ENCODE assay signal across 8 mouse cellular contexts in genomic region chr16:49699821-49700220, GRCm38 (mm10). TPM values are rescaled to one million over a fixed set of nuclear protein-coding genes. Genes with fewer than 3 reads are reported as not detected.
A peak's percentile ranks its signal among the peaks of the same experiment; 100 is the strongest.
DNase-seq lines count a peak whose midpoint lies in the region; ATAC-seq and TF ChIP-seq lines count a peak whose summit lies in the region.

No protein-coding gene starts in this region.

- H3K4me1 ChIP-seq in heart, embryonic 10.5 days: peaks cover 8% of the 10 kb centered on the region; the same call in 1 of the 2 replicates
- H3K4me1 ChIP-seq in CH12.LX (ENCODE audit: control insufficient read depth in 1 of 2, insufficient read depth in 2 of 2): peaks cover 2 to 31% of the 10 kb centered on the region in 2 experiments

- peak; percentile 45 for ATAC-seq in granulocyte monocyte progenitor cell, adult 5-6 weeks (replicated peaks; ENCODE audit: poor library complexity, severe bottlenecking)

- in situ Hi-C loops in CH12.LX (cut with MboI; ENCODE audit: low pct_ligation_motif_present, low pct_unique_long_range_greater_than_20kb, low sequenced_read_pairs): no loop called here

- no peaks in the 10 kb centered on the region for H3K79me2 ChIP-seq in CH12.LX (replicated peaks; ENCODE audit: control insufficient read depth, extremely low read depth, insufficient read depth, poor library complexity, severe bottlenecking)
- H3K79me2 ChIP-seq in macrophage (ENCODE audit: inconsistent target): no peaks in the 10 kb centered on the region

- TF ChIP-seq RAD21 in CH12.LX (IDR thresholded peaks at IDR 0.05; ENCODE audit: low read depth, low read length): no peak

- dilution Hi-C loops in CH12.LX (cut with MboI; ENCODE audit: extremely low pct_ligation_motif_present, extremely low pct_unique_long_range_greater_than_20kb, low sequenced_read_pairs): no loop called here

- no peaks in the 10 kb centered on the region for H3K9me3 ChIP-seq in heart, embryonic 10.5 days
- H3K9me3 ChIP-seq in CH12.LX (replicated peaks; ENCODE audit: low read length): no peaks in the 10 kb centered on the region

- TF ChIP-seq EP300 in CH12.LX (IDR thresholded peaks at IDR 0.05; ENCODE audit: low read length): no peak

- no peaks in the 10 kb centered on the region for H3K36me3 ChIP-seq in heart, embryonic 10.5 days
- peaks cover 0 to 7% of the 10 kb centered on the region in 2 experiments for H3K36me3 ChIP-seq in CH12.LX (replicated peaks in 1 of 2; ENCODE audit: control insufficient read depth in 1 of 2, insufficient read depth in 1 of 2, low read length in 1 of 2)
- no peaks in the 10 kb centered on the region for H3K36me3 ChIP-seq in macrophage (ENCODE audit: inconsistent target)

- DNase-seq in heart, embryonic 10.5 days (ENCODE audit: low spot score): no peak
- no peak for DNase-seq in heart, postnatal 14 days
- DNase-seq in CH12.LX (ENCODE audit: extremely low read depth): no peak
- DNase-seq in adrenal gland, adult 2 months: no peak
- no peak for DNase-seq in adrenal gland, postnatal 36 days
- no peak for DNase-seq in thymus, adult 18-20 months

- peak overlapping the region; percentile 35 for H3K9ac ChIP-seq in CH12.LX (ENCODE audit: insufficient read depth, low read depth)

- H3K4me3 ChIP-seq in heart, embryonic 10.5 days: peak overlapping the region; percentile 86
- H3K4me3 ChIP-seq in CH12.LX (replicated peaks in 1 of 3; ENCODE audit: low read depth in 2 of 3, low read length in 2 of 3, poor library complexity in 1 of 3) (peak overlapping the region; percentile 80 to 93 (median 87)), macrophage (ENCODE audit: inconsistent target) (peak overlapping the region; percentile 39)

- TF ChIP-seq POLR2A in CH12.LX (IDR thresholded peaks at IDR 0.05; ENCODE audit: low read depth, low read length): no peak

- H3K27ac ChIP-seq in heart, embryonic 10.5 days: no peak overlapping the region
- H3K27ac ChIP-seq in CH12.LX (ENCODE audit: insufficient read depth, low read depth) (no peak overlapping the region), macrophage (no peak overlapping the region)

- TF ChIP-seq CTCF in CH12.LX (conservative IDR thresholded peaks at IDR 0.05 in 1 of 2, IDR thresholded peaks at IDR 0.05 in 1 of 2; ENCODE audit: low read depth in 2 of 2, low read length in 2 of 2): no peak

- 48% methylated on average over 5 of the region's 5 CpGs for WGBS in heart, embryonic 10.5 days
- WGBS in macrophage (ENCODE audit: missing documents): 2% methylated on average over 4 of the region's 5 CpGs

- peak overlapping the region; percentile 93 for H3K4me2 ChIP-seq in CH12.LX (ENCODE audit: insufficient read depth, low read depth, poor library complexity, severe bottlenecking)

- no peaks in the 10 kb centered on the region for H3K27me3 ChIP-seq in heart, embryonic 10.5 days (ENCODE audit: insufficient read depth, poor library complexity, severe bottlenecking)
- no peaks in the 10 kb centered on the region for H3K27me3 ChIP-seq in CH12.LX (replicated peaks)

- intact Hi-C loops in heart, postnatal 14 days (cut with DNase I): loop anchor here (5.0 kb wide), 1 partner anchor 157 kb away; no protein-coding TSS in a partner anchor

TF ChIP-seq in CH12.LX, 34 proteins besides CTCF, POLR2A, EP300 and RAD21:
- TF ChIP-seq PAX5 (IDR thresholded peaks at IDR 0.05; ENCODE audit: low read length): no peak
- no peak for TF ChIP-seq IRF4 (IDR thresholded peaks at IDR 0.05; ENCODE audit: low read depth, low read length)
- TF ChIP-seq CHD1 (IDR thresholded peaks at IDR 0.05; ENCODE audit: low read depth, low read length): 0 out of 2 replicates have a peak, but pooled peaks have one; percentile 58
- no peak for TF ChIP-seq MAX (IDR thresholded peaks at IDR 0.05; ENCODE audit: low read length)
- TF ChIP-seq MYC (IDR thresholded peaks at IDR 0.05; ENCODE audit: low read depth, low read length): no peak

RNA-seq across cellular contexts. Expression of gene Ift57, which starts 0.8 kb away (rescaled TPM):
- polyA plus RNA-seq in heart, embryonic 10.5 days (2016; fragmentation: Nextera tagmentation; extraction: Ambion mirVana): 18.9 and 21.6 TPM in 2 replicates
- total RNA-seq in heart, postnatal 14 days (2021): 10 to 100 TPM; 10.9 to 13.0 TPM
- total RNA-seq in CH12.LX (2012; rRNA removed) (12.5 and 13.3 TPM in 2 replicates), CH12.LX (2014; rRNA removed) (21.3 and 24.8 TPM in 2 replicates)
- polyA plus RNA-seq in CH12.LX (2012; ENCODE audit: insufficient read length, low read depth) (28.8 and 34.4 TPM in 2 replicates), macrophage (2018) (8.0 to 17.6 TPM (median 10.2 TPM) in 3 replicates)
- 28.8 TPM in 2 replicates for total RNA-seq in granulocyte monocyte progenitor cell, adult 5-6 weeks (2014; fragmentation: Nextera tagmentation)
- total RNA-seq in granulocyte monocyte progenitor cell, adult 5-6 weeks (2017): 46.7 and 48.5 TPM in 2 replicates
- 10 to 100 TPM in 17 of 26 experiments, 1 to 10 TPM in 9; 4.2 to 50.7 (median 11.5) TPM for total RNA-seq in macrophage (2018; cell fraction: chromatin; rRNA removed)
- total RNA-seq in macrophage (2018; cell fraction: cytosol; rRNA removed): 10 to 100 TPM in 17 of 26 experiments, 1 to 10 TPM in 9; 6.4 to 25.9 (median 12.5) TPM
- 10 to 100 TPM in 21 of 26 experiments, 1 to 10 TPM in 5; 5.7 to 41.1 (median 12.9) TPM for total RNA-seq in macrophage (2018; cell fraction: nucleus; rRNA removed)
- total RNA-seq in adrenal gland, adult 2 months (2021): 10 to 100 TPM; 32.3 to 35.9 TPM
- polyA plus RNA-seq in adrenal gland, adult 2 months (2012; rRNA removed): 5.4 and 6.1 TPM in 2 replicates
- total RNA-seq in adrenal gland, postnatal 36 days (2021): 10 to 100 TPM; 29.3 to 38.5 TPM
